ENCODE assay signal across 9 mouse cellular contexts in genomic region chr4:129987825-129988504, GRCm38 (mm10). TPM values are rescaled to one million over a fixed set of nuclear protein-coding genes. Genes with fewer than 3 reads are reported as not detected.
A peak's percentile ranks its signal among the peaks of the same experiment; 100 is the strongest.
DNase-seq lines count a peak whose midpoint lies in the region; ATAC-seq lines count a peak whose summit lies in the region.
"Had no signal": no experiment of that assay in that cellular context is flagged by ENCODE, and none has a peak within 500 bp of the region (broad histone marks: within the 10 kb centered on the region; RNA-seq: fewer than 3 reads in every experiment).

No protein-coding gene starts in this region.

- peak; percentile 57 to 66 for DNase-seq in cerebellum, postnatal 10 days
- no peak for DNase-seq in cerebellum, adult 9-10 months
- DNase-seq in hindbrain, embryonic 14.5 days (ENCODE audit: low spot score) = no peak
- DNase-seq in neural tube, embryonic 11.5 days (ENCODE audit: low spot score) = peak; percentile 75
- DNase-seq in urinary bladder, postnatal 25 days (ENCODE audit: low spot score) = peak; percentile 36

- H3K4me3 ChIP-seq in forebrain, embryonic 12.5 days (replicated peaks) = peak overlapping the region; percentile 47
- H3K4me3 ChIP-seq in hindbrain, embryonic 14.5 days (replicated peaks; ENCODE audit: low read length) = peak overlapping the region; percentile 82
- H3K4me3 ChIP-seq in liver, embryonic 16.5 days (ENCODE audit: low read depth, low read length) = peak overlapping the region; percentile 48
- H3K4me3 ChIP-seq in neural tube, embryonic 11.5 days (ENCODE audit: low read depth, low read length) = peak overlapping the region; percentile 39

- H3K27ac ChIP-seq in forebrain, embryonic 12.5 days = peak overlapping the region; percentile 36
- H3K27ac ChIP-seq in hindbrain, embryonic 14.5 days = 0 out of 2 replicates have a peak overlapping the region, but pooled peaks have one; percentile 5
- H3K27ac ChIP-seq in liver, embryonic 16.5 days (ENCODE audit: low read length) = no peak overlapping the region
- no peak overlapping the region for H3K27ac ChIP-seq in neural tube, embryonic 11.5 days (ENCODE audit: low read depth, low read length)

- no peaks in the 10 kb centered on the region for H3K9me3 ChIP-seq in forebrain, embryonic 12.5 days
- H3K9me3 ChIP-seq in hindbrain, embryonic 14.5 days (ENCODE audit: control insufficient read depth, low read length) = no peaks in the 10 kb centered on the region
- H3K9me3 ChIP-seq in liver, embryonic 16.5 days (replicated peaks; ENCODE audit: control insufficient read depth, low read length) = no peaks in the 10 kb centered on the region
- H3K9me3 ChIP-seq in neural tube, embryonic 11.5 days (ENCODE audit: control insufficient read depth, low read length) = no peaks in the 10 kb centered on the region

- under 1% methylated on average over 45 of the region's 53 CpGs for WGBS in forebrain, embryonic 12.5 days
- under 1% methylated on average over 52 of the region's 53 CpGs for WGBS in hindbrain, embryonic 14.5 days
- 1% methylated on average over 52 of the region's 53 CpGs for WGBS in liver, embryonic 16.5 days (ENCODE audit: insufficient replicate concordance)
- WGBS in neural tube, embryonic 11.5 days = under 1% methylated on average over 39 of the region's 53 CpGs

- peak; percentile 48 for ATAC-seq in activated CD4-positive, CD25-positive, alpha-beta regulatory T cell, adult 4 months
- peak; percentile 30; the same call in 1 of the 2 replicates for ATAC-seq in forebrain, embryonic 12.5 days (ENCODE audit: low FRiP score)
- peak; percentile 9; the same call in 1 of the 2 replicates for ATAC-seq in hindbrain, embryonic 14.5 days (ENCODE audit: low FRiP score)
- no peak for ATAC-seq in liver, embryonic 16.5 days (ENCODE audit: low read depth)
- peak; percentile 27; the same call in 1 of the 2 replicates for ATAC-seq in neural tube, embryonic 11.5 days (ENCODE audit: insufficient read depth, low FRiP score, low TSS enrichment)

- peaks cover 73% of the 10 kb centered on the region for H3K4me1 ChIP-seq in forebrain, embryonic 12.5 days
- peaks cover 44% of the 10 kb centered on the region for H3K4me1 ChIP-seq in hindbrain, embryonic 14.5 days (replicated peaks; ENCODE audit: control insufficient read depth, insufficient read depth, low read length)
- H3K4me1 ChIP-seq in liver, embryonic 16.5 days (ENCODE audit: control insufficient read depth, low read depth, low read length) = peaks cover 4% of the 10 kb centered on the region
- peaks cover 28% of the 10 kb centered on the region for H3K4me1 ChIP-seq in neural tube, embryonic 11.5 days (ENCODE audit: control insufficient read depth, insufficient read depth, low read length)

- peak overlapping the region; percentile 96 for H3K4me2 ChIP-seq in forebrain, embryonic 12.5 days
- H3K4me2 ChIP-seq in hindbrain, embryonic 14.5 days (replicated peaks) = peak overlapping the region; percentile 75
- peak overlapping the region; percentile 58 for H3K4me2 ChIP-seq in liver, embryonic 16.5 days (ENCODE audit: low read depth, low read length)
- peak overlapping the region; percentile 85 for H3K4me2 ChIP-seq in neural tube, embryonic 11.5 days (ENCODE audit: low read depth)

- H3K27me3 ChIP-seq in forebrain, embryonic 12.5 days = peaks cover 57% of the 10 kb centered on the region
- H3K27me3 ChIP-seq in hindbrain, embryonic 14.5 days (ENCODE audit: control insufficient read depth, insufficient read depth, low read length) = peaks cover 7% of the 10 kb centered on the region; the same call in 1 of the 2 replicates
- H3K27me3 ChIP-seq in liver, embryonic 16.5 days (ENCODE audit: control insufficient read depth, insufficient read depth, low read depth, low read length) = peaks cover 65% of the 10 kb centered on the region
- H3K27me3 ChIP-seq in neural tube, embryonic 11.5 days (ENCODE audit: control insufficient read depth, insufficient read depth, low read length) = peaks cover 50% of the 10 kb centered on the region

- peak overlapping the region; percentile 62 for H3K9ac ChIP-seq in forebrain, embryonic 12.5 days
- peak overlapping the region; percentile 70 for H3K9ac ChIP-seq in hindbrain, embryonic 14.5 days
- H3K9ac ChIP-seq in liver, embryonic 16.5 days (ENCODE audit: low read depth, low read length) = no peak overlapping the region
- peak overlapping the region; percentile 60 for H3K9ac ChIP-seq in neural tube, embryonic 11.5 days (ENCODE audit: low read length)

- peaks cover 9% of the 10 kb centered on the region for H3K36me3 ChIP-seq in forebrain, embryonic 12.5 days (replicated peaks)
- H3K36me3 ChIP-seq in hindbrain, embryonic 14.5 days (replicated peaks; ENCODE audit: control insufficient read depth, insufficient read depth) = peaks cover 13% of the 10 kb centered on the region
- H3K36me3 ChIP-seq in liver, embryonic 16.5 days (ENCODE audit: control insufficient read depth, insufficient read depth) = no peaks in the 10 kb centered on the region
- H3K36me3 ChIP-seq in neural tube, embryonic 11.5 days (ENCODE audit: control insufficient read depth, insufficient read depth, low read length) = no peaks in the 10 kb centered on the region

RNA-seq across cellular contexts. Expression of gene Adgrb2, which starts 3.3 kb away (rescaled TPM):
- polyA plus RNA-seq in activated CD4-positive, CD25-positive, alpha-beta regulatory T cell, adult 4 months (2017; shearing (Covaris generic)) = 1 to 10 TPM in 1 of 2 experiments, not detected in 1; 1.4 TPM
- 5.6 and 7.3 TPM in 2 replicates for polyA plus RNA-seq in forebrain, embryonic 12.5 days (2016; fragmentation: Nextera tagmentation; extraction: Ambion mirVana)
- polyA plus RNA-seq in hindbrain, embryonic 14.5 days (2014; fragmentation: Nextera tagmentation; extraction: Ambion mirVana) = 16.9 and 19.0 TPM in 2 replicates
- polyA plus RNA-seq in liver, embryonic 16.5 days (2015; fragmentation: Nextera tagmentation; extraction: Ambion mirVana) = not detected in 2 replicates
- polyA plus RNA-seq in neural tube, embryonic 11.5 days (2014; fragmentation: Nextera tagmentation; extraction: Ambion mirVana) = 2.5 and 2.8 TPM in 2 replicates

RNA-seq across cellular contexts. Expression of gene Spocd1, which starts 58.9 kb away (rescaled TPM):
- not detected for polyA plus RNA-seq in activated CD4-positive, CD25-positive, alpha-beta regulatory T cell, adult 4 months (2017; shearing (Covaris generic))
- polyA plus RNA-seq in forebrain, embryonic 12.5 days (2016; fragmentation: Nextera tagmentation; extraction: Ambion mirVana) = 0.06 TPM in 1 of 2 replicates, not detected in the other
- polyA plus RNA-seq in hindbrain, embryonic 14.5 days (2014; fragmentation: Nextera tagmentation; extraction: Ambion mirVana) = not detected in 2 replicates
- not detected in 2 replicates for polyA plus RNA-seq in liver, embryonic 16.5 days (2015; fragmentation: Nextera tagmentation; extraction: Ambion mirVana)
- polyA plus RNA-seq in neural tube, embryonic 11.5 days (2014; fragmentation: Nextera tagmentation; extraction: Ambion mirVana) = not detected in 2 replicates
- polyA plus RNA-seq: gonadal fat pad, adult 2 months had no signal

RNA-seq across cellular contexts. Expression of gene Col16a1, which starts 59.7 kb away (rescaled TPM):
- polyA plus RNA-seq in activated CD4-positive, CD25-positive, alpha-beta regulatory T cell, adult 4 months (2017; shearing (Covaris generic)) = not detected
- 10.8 and 14.8 TPM in 2 replicates for polyA plus RNA-seq in forebrain, embryonic 12.5 days (2016; fragmentation: Nextera tagmentation; extraction: Ambion mirVana)
- polyA plus RNA-seq in hindbrain, embryonic 14.5 days (2014; fragmentation: Nextera tagmentation; extraction: Ambion mirVana) = 10.1 and 11.1 TPM in 2 replicates
- 3.0 and 3.1 TPM in 2 replicates for polyA plus RNA-seq in liver, embryonic 16.5 days (2015; fragmentation: Nextera tagmentation; extraction: Ambion mirVana)
- 3.7 and 5.2 TPM in 2 replicates for polyA plus RNA-seq in neural tube, embryonic 11.5 days (2014; fragmentation: Nextera tagmentation; extraction: Ambion mirVana)

Comparison
In these comparisons a context has a peak if more than half of its experiments do, and no peak if none do; other contexts are left out.
1. DNase-seq: peak in cerebellum, postnatal 10 days (2 of 2), neural tube, embryonic 11.5 days (single experiment) and urinary bladder, postnatal 25 days (single experiment); none in cerebellum, adult 9-10 months (single experiment) and hindbrain, embryonic 14.5 days (single experiment).
2. H3K27ac ChIP-seq: peak in forebrain, embryonic 12.5 days (single experiment) and hindbrain, embryonic 14.5 days (single experiment); none in liver, embryonic 16.5 days (single experiment) and neural tube, embryonic 11.5 days (single experiment).
3. Peak in every context shown above with its lines, with median percentiles within 50 percentile points of each other: H3K4me2 ChIP-seq and H3K4me3 ChIP-seq.